Mouse (Mus musculus) forebrain, embryonic 13.5 days (tissue): Measurements from ENCODE around the gene App. TPM values are rescaled to one million over a fixed set of nuclear protein-coding genes. Genes with fewer than 3 reads are reported as not detected.
A peak's percentile ranks its signal among the peaks of the same experiment; 100 is the strongest.

Experiments
- ATAC-seq: fragments of 200-750 bp; cut with Nextera tagmentation; 2 replicates; pipeline ENCODE4 v1.8.0; 2017
- H3K27ac ChIP-seq: fragments of 300-500 bp; sonication (generic); 2 replicates; pipeline ENCODE4 v1.5.1; 2015; ENCODE audit warnings: inconsistent platforms, mild to moderate bottlenecking, moderate library complexity
- H3K27me3 ChIP-seq: fragments of 300-500 bp; sonication (generic); 2 replicates; pipeline ENCODE4 v1.6.1; 2015; ENCODE audit warnings: mild to moderate bottlenecking, inconsistent platforms
- H3K36me3 ChIP-seq: fragments of 300-500 bp; sonication (generic); 2 replicates; pipeline ENCODE4 v1.6.1; 2015; ENCODE audit warnings: mild to moderate bottlenecking, inconsistent platforms; ENCODE audit not compliant: poor library complexity, severe bottlenecking
- H3K4me1 ChIP-seq: fragments of 300-500 bp; sonication (generic); 2 replicates; pipeline ENCODE4 v1.6.1; 2015; ENCODE audit warnings: inconsistent platforms
- H3K4me2 ChIP-seq: fragments of 300-500 bp; sonication (generic); 2 replicates; pipeline ENCODE4 v1.6.1; 2015; ENCODE audit warnings: inconsistent platforms, mild to moderate bottlenecking, moderate library complexity
- H3K4me3 ChIP-seq: fragments of 300-500 bp; sonication (generic); 2 replicates; pipeline ENCODE4 v1.5.1; 2015; ENCODE audit warnings: mild to moderate bottlenecking, inconsistent platforms
- H3K9ac ChIP-seq: fragments of 300-500 bp; sonication (generic); 2 replicates; pipeline ENCODE4 v1.6.1; 2015; ENCODE audit warnings: mild to moderate bottlenecking, inconsistent platforms
- H3K9me3 ChIP-seq: fragments of 300-500 bp; sonication (generic); replicated peaks from 2 replicates; pipeline ENCODE4 v1.6.1; 2016; ENCODE audit warnings: inconsistent platforms
- WGBS: fragments of 180-500 bp; shearing (Covaris S2); methylation state at CpG from one replicate; pipeline ENCODE4 v1.1.7; 2015; 5-methylcytosine and 5-hydroxymethylcytosine counted together
- polyA plus RNA-seq: library from polyadenylated mRNA; unstranded; fragments of >200 nt; fragmentation: Nextera tagmentation; extraction: Ambion mirVana; gene quantifications from 2 replicates; pipeline ENCODE4 v1.2.1, GENCODE M21; 2015

Gene App
- polyA plus RNA-seq, 1 experiment from 2014 or later, result 168 TPM

DNA sequence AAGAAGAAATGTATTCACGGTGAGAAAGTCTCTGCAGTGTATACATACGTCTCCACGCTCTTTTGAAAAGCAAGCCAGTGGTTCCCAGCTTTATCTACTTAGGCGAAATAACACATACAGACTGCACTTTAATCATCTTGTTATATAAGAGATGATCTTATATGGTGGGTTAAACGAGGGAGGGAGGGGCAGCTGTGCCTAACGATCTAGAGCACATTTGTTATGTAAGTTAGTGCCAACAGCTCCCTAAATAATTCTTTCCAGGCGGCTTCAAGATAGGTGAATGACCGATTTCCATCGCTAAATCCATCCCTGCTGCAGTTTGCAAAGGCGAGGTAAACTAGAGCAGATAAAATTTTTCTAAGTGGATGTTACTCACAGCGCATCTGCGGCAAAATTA is 210.0 kb downstream of the App start:
- 67% methylated on average over 12 of the region's 12 CpGs for WGBS
- H3K4me2 ChIP-seq, result no peak overlapping the region
- ATAC-seq, result peak; percentile 3; the same call in 1 of the 2 replicates
- H3K27me3 ChIP-seq, result no peaks in the 10 kb centered on the region
- H3K9me3 ChIP-seq, result no peaks in the 10 kb centered on the region
- no peak overlapping the region for H3K4me3 ChIP-seq
- peaks cover 11% of the 10 kb centered on the region; the same call in 1 of the 2 replicates for H3K4me1 ChIP-seq
- H3K36me3 ChIP-seq, result peaks cover 72% of the 10 kb centered on the region
- no peak overlapping the region for H3K9ac ChIP-seq
- H3K27ac ChIP-seq, result no peak overlapping the region

- Histone ChIP-seq H3K27ac (peak overlapping the region; percentile 35; the same call in 1 of the 2 replicates), H3K9me3 (no peaks in the 10 kb centered on the region), H3K4me1 (peaks cover 19% of the 10 kb centered on the region), H3K4me3 (no peak overlapping the region), H3K36me3 (peaks cover 51% of the 10 kb centered on the region), H3K9ac (peak overlapping the region; percentile 3; the same call in 1 of the 2 replicates), H3K27me3 (no peaks in the 10 kb centered on the region), H3K4me2 (no peak overlapping the region)
- no peak for ATAC-seq
- 58% methylated on average over 6 of the region's 6 CpGs for WGBS
Measured at GRCm38 (mm10) chr16:84957253-84957652, 216.3 kb downstream of the App start.

GRCm38 (mm10) chr16:84956690-84957089 is 216.9 kb downstream of the App start:
- WGBS, result 88% methylated on average over 2 of the region's 2 CpGs
- Histone ChIP-seq H3K36me3 (peaks cover 48% of the 10 kb centered on the region), H3K27me3 (no peaks in the 10 kb centered on the region), H3K4me3 (no peak overlapping the region), H3K4me1 (peaks cover 19% of the 10 kb centered on the region), H3K9ac (no peak overlapping the region), H3K27ac (peak overlapping the region; percentile 35), H3K9me3 (no peaks in the 10 kb centered on the region), H3K4me2 (no peak overlapping the region)
- peak; percentile 16; the same call in 1 of the 2 replicates for ATAC-seq

DNA sequence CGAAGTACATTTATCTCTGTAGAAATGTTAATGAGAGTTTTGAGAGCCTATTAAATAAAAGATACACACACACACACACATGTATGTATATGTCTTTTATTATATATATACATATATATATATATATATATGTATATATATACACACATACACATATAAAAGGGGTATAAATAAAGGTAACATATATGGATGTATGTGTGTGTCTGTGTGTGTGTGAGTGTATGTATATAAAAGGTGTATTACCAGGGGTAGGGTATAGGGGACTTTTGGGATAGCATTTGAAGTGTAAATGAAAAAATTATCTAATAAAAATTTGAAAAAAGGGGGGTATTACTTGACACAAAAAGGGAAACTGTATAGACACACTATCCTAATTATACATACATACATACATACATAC is 217.7 kb downstream of the App start:
- no peaks in the 10 kb centered on the region for H3K27me3 ChIP-seq
- no peak overlapping the region for H3K4me3 ChIP-seq
- H3K9ac ChIP-seq, result no peak overlapping the region
- WGBS, result 58% methylated on average over 1 of the region's 1 CpGs
- no peaks in the 10 kb centered on the region for H3K9me3 ChIP-seq
- no peak overlapping the region for H3K4me2 ChIP-seq
- peak; percentile 54 for ATAC-seq
- H3K4me1 ChIP-seq, result peaks cover 19% of the 10 kb centered on the region
- H3K36me3 ChIP-seq, result peaks cover 39% of the 10 kb centered on the region
- H3K27ac ChIP-seq, result no peak overlapping the region

GRCm38 (mm10) chr16:84955204-84955839 is 218.2 kb downstream of the App start:
- H3K9ac ChIP-seq, result no peak overlapping the region
- 31% methylated on average over 26 of the region's 26 CpGs for WGBS
- H3K4me1 ChIP-seq, result peaks cover 19% of the 10 kb centered on the region
- no peak overlapping the region for H3K4me2 ChIP-seq
- no peaks in the 10 kb centered on the region for H3K27me3 ChIP-seq
- no peaks in the 10 kb centered on the region for H3K9me3 ChIP-seq
- no peak overlapping the region for H3K27ac ChIP-seq
- ATAC-seq, result peak; percentile 94
- H3K36me3 ChIP-seq, result peaks cover 34% of the 10 kb centered on the region
- H3K4me3 ChIP-seq, result no peak overlapping the region

DNA sequence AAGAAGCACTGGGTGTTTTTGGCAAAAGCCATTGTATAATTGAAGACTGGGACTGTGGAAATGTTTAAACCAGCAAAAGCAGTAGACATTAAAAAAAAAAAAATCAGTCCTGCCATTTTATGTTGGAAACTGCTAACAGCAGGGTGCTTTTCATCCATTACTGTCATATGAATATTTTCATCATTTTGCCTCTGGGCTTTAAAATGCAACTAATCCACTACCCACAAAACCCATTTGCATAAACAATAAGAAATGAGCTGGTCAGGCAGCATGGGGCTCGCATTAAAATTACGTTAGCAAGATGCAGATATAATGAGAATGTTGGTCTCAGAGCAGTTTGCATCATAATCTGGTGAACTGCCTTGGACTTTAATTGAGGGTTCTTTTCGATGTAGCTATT is 242.5 kb downstream of the App start:
- WGBS, result 31% methylated on average over 3 of the region's 3 CpGs
- Histone ChIP-seq H3K27me3 (no peaks in the 10 kb centered on the region), H3K36me3 (no peaks in the 10 kb centered on the region), H3K4me2 (no peak overlapping the region), H3K9ac (no peak overlapping the region), H3K4me1 (no peaks in the 10 kb centered on the region), H3K9me3 (no peaks in the 10 kb centered on the region), H3K27ac (no peak overlapping the region), H3K4me3 (no peak overlapping the region)
- ATAC-seq, result no peak

- no peak for ATAC-seq
- Histone ChIP-seq H3K4me1 (no peaks in the 10 kb centered on the region), H3K9me3 (no peaks in the 10 kb centered on the region), H3K36me3 (no peaks in the 10 kb centered on the region), H3K4me2 (no peak overlapping the region), H3K27ac (no peak overlapping the region), H3K27me3 (no peaks in the 10 kb centered on the region), H3K4me3 (no peak overlapping the region), H3K9ac (no peak overlapping the region)
- 95% methylated on average over 1 of the region's 1 CpGs for WGBS
Measured at GRCm38 (mm10) chr16:84927827-84928226, 245.7 kb downstream of the App start.

GRCm38 (mm10) chr16:84919649-84920308 is 253.8 kb downstream of the App start:
- ATAC-seq, result peak; percentile 27; the same call in 1 of the 2 replicates
- no peak overlapping the region for H3K4me3 ChIP-seq
- H3K27ac ChIP-seq, result no peak overlapping the region; the same call in 1 of the 2 replicates
- no peaks in the 10 kb centered on the region for H3K27me3 ChIP-seq
- H3K9me3 ChIP-seq, result no peaks in the 10 kb centered on the region
- H3K4me2 ChIP-seq, result no peak overlapping the region
- no peak overlapping the region for H3K9ac ChIP-seq
- 49% methylated on average over 5 of the region's 5 CpGs for WGBS
- peaks cover 10% of the 10 kb centered on the region for H3K4me1 ChIP-seq
- no peaks in the 10 kb centered on the region for H3K36me3 ChIP-seq

GRCm38 (mm10) chr16:84919087-84919486 is 254.5 kb downstream of the App start:
- H3K36me3 ChIP-seq, result no peaks in the 10 kb centered on the region
- no peaks in the 10 kb centered on the region for H3K27me3 ChIP-seq
- H3K4me3 ChIP-seq, result no peak overlapping the region
- no peak for ATAC-seq
- H3K4me2 ChIP-seq, result no peak overlapping the region
- no peaks in the 10 kb centered on the region for H3K9me3 ChIP-seq
- no peak overlapping the region; the same call in 1 of the 2 replicates for H3K27ac ChIP-seq
- H3K9ac ChIP-seq, result no peak overlapping the region
- H3K4me1 ChIP-seq, result peaks cover 10% of the 10 kb centered on the region
- WGBS, result 78% methylated on average over 3 of the region's 3 CpGs

DNA sequence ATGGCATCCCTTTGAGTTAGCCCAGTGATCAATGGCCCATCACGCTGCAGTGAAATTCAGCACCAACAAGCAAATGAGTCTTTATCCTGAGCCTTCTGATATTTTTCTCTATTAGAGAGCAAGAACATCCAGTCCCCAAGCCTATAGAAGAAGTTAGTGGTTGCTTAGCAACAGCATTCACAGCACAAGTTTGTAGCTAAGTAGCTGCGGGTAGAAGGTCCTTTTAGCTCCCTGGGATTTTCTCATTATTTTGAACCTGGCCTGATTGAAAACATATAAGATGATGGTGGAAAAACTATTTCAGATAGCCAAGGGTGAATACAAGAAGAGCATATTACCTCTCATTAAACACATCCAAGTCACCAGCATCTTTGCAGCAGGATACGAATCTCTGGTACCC is 256.8 kb downstream of the App start:
- Histone ChIP-seq H3K4me2 (0 out of 2 replicates have a peak overlapping the region, but pooled peaks have one; percentile 1), H3K4me1 (peaks cover 10% of the 10 kb centered on the region), H3K27ac (no peak overlapping the region), H3K27me3 (no peaks in the 10 kb centered on the region), H3K9me3 (no peaks in the 10 kb centered on the region), H3K9ac (no peak overlapping the region), H3K36me3 (no peaks in the 10 kb centered on the region), H3K4me3 (no peak overlapping the region)
- 23% methylated on average over 3 of the region's 3 CpGs for WGBS
- ATAC-seq, result 0 out of 2 replicates have a peak, but pooled peaks have one; percentile 53

GRCm38 (mm10) chr16:84911477-84912165 is 261.9 kb downstream of the App start:
- Histone ChIP-seq H3K9me3 (no peaks in the 10 kb centered on the region), H3K4me2 (no peak overlapping the region), H3K27ac (no peak overlapping the region), H3K4me1 (peaks cover 2% of the 10 kb centered on the region), H3K4me3 (no peak overlapping the region), H3K36me3 (no peaks in the 10 kb centered on the region), H3K27me3 (no peaks in the 10 kb centered on the region), H3K9ac (no peak overlapping the region)
- ATAC-seq, result no peak
- WGBS, result 92% methylated on average over 8 of the region's 8 CpGs

- ATAC-seq, result no peak
- WGBS, result 96% methylated on average over 4 of the region's 4 CpGs
Measured at GRCm38 (mm10) chr16:84902995-84903394, 270.6 kb downstream of the App start.

More at GRCm38 (mm10) chr16:84902995-84903394, 270.6 kb downstream of the App start:
- H3K9ac ChIP-seq, result no peak overlapping the region
- H3K9me3 ChIP-seq, result no peaks in the 10 kb centered on the region
- no peaks in the 10 kb centered on the region for H3K27me3 ChIP-seq
- H3K36me3 ChIP-seq, result no peaks in the 10 kb centered on the region
- no peak overlapping the region for H3K27ac ChIP-seq
- H3K4me2 ChIP-seq, result no peak overlapping the region
- H3K4me3 ChIP-seq, result no peak overlapping the region
- no peaks in the 10 kb centered on the region for H3K4me1 ChIP-seq
